Mouse (Mus musculus) heart, embryonic 12.5 days (tissue): ENCODE data around the gene Acadl. TPM values are rescaled to one million over a fixed set of nuclear protein-coding genes. Genes with fewer than 3 reads are reported as not detected.

Experiments used
- ATAC-seq: fragments of 200-750 bp; cut with Nextera tagmentation; 2 replicates; pipeline ENCODE4 v1.8.0; 2017; ENCODE audit warnings: moderate TSS enrichment, moderate library complexity; ENCODE audit not compliant: insufficient number of reproducible peaks, low FRiP score
- H3K27ac ChIP-seq: fragments of 300-500 bp; sonication (generic); 2 replicates; pipeline ENCODE4 v1.5.1; 2016; ENCODE audit warnings: mild to moderate bottlenecking, moderate library complexity; ENCODE audit not compliant: poor library complexity, severe bottlenecking
- H3K27me3 ChIP-seq: fragments of 300-500 bp; sonication (generic); replicated peaks from 2 replicates; pipeline ENCODE4 v1.6.1; 2016; ENCODE audit warnings: mild to moderate bottlenecking, moderate library complexity
- H3K36me3 ChIP-seq: fragments of 300-500 bp; sonication (generic); 2 replicates; pipeline ENCODE4 v1.6.1; 2016; ENCODE audit warnings: mild to moderate bottlenecking, moderate library complexity
- H3K4me1 ChIP-seq: fragments of 300-500 bp; sonication (generic); replicated peaks from 2 replicates; pipeline ENCODE4 v1.6.1; 2016; ENCODE audit warnings: mild to moderate bottlenecking
- H3K4me2 ChIP-seq: fragments of 300-500 bp; sonication (generic); 2 replicates; pipeline ENCODE4 v1.6.1; 2016; ENCODE audit warnings: mild to moderate bottlenecking, moderate library complexity
- H3K4me3 ChIP-seq: fragments of 300-500 bp; sonication (generic); 2 replicates; pipeline ENCODE4 v1.5.1; 2016; ENCODE audit warnings: mild to moderate bottlenecking
- H3K9ac ChIP-seq: fragments of 300-500 bp; sonication (generic); 2 replicates; pipeline ENCODE4 v1.6.1; 2016; ENCODE audit warnings: mild to moderate bottlenecking, moderate library complexity
- H3K9me3 ChIP-seq: fragments of 300-500 bp; sonication (generic); replicated peaks from 2 replicates; pipeline ENCODE4 v1.6.1; 2016; ENCODE audit warnings: mild to moderate bottlenecking, moderate library complexity
- WGBS: fragments of 180-500 bp; shearing (Covaris S2); methylation state at CpG from one replicate; pipeline ENCODE4 v1.1.7; 2016; 5-methylcytosine and 5-hydroxymethylcytosine counted together
- polyA plus RNA-seq: library from polyadenylated mRNA; unstranded; fragments of >200 nt; fragmentation: Nextera tagmentation; extraction: Ambion mirVana; gene quantifications from 2 replicates; pipeline ENCODE4 v1.2.1, GENCODE M21; 2016

Gene Acadl
- polyA plus RNA-seq, 1 experiment from 2014 or later, result 405 TPM

- Histone ChIP-seq H3K4me1 (peaks cover 8% of the 10 kb centered on the region; the same call in 1 of the 2 replicates), H3K4me2 (no peak overlapping the region), H3K27ac (peak overlapping the region; percentile 16; the same call in 1 of the 2 replicates), H3K4me3 (no peak overlapping the region), H3K27me3 (no peaks in the 10 kb centered on the region), H3K9me3 (no peaks in the 10 kb centered on the region), H3K9ac (no peak overlapping the region), H3K36me3 (peaks cover 54% of the 10 kb centered on the region)
- no peak for ATAC-seq
- 82% methylated on average over 1 of the region's 1 CpGs for WGBS
Measured at GRCm38 (mm10) chr1:66839135-66839534, 23.9 kb downstream of the Acadl start.

GRCm38 (mm10) chr1:66838184-66839042, 24.7 kb downstream of the Acadl start:
- Histone ChIP-seq H3K27ac (peak overlapping the region; percentile 16; the same call in 1 of the 2 replicates), H3K4me3 (no peak overlapping the region), H3K36me3 (peaks cover 58% of the 10 kb centered on the region), H3K9ac (no peak overlapping the region), H3K4me2 (no peak overlapping the region), H3K27me3 (no peaks in the 10 kb centered on the region), H3K4me1 (peaks cover 8% of the 10 kb centered on the region; the same call in 1 of the 2 replicates), H3K9me3 (no peaks in the 10 kb centered on the region)
- WGBS, result 58% methylated on average over 16 of the region's 16 CpGs
- ATAC-seq, result no peak

GRCm38 (mm10) chr1:66837207-66837606, 25.9 kb downstream of the Acadl start:
- Histone ChIP-seq H3K4me1 (peaks cover 8% of the 10 kb centered on the region; the same call in 1 of the 2 replicates), H3K9me3 (no peaks in the 10 kb centered on the region), H3K27me3 (no peaks in the 10 kb centered on the region), H3K4me2 (no peak overlapping the region), H3K9ac (no peak overlapping the region), H3K4me3 (no peak overlapping the region), H3K27ac (no peak overlapping the region), H3K36me3 (peaks cover 51% of the 10 kb centered on the region)
- WGBS, result 76% methylated on average over 3 of the region's 3 CpGs
- ATAC-seq, result no peak

GRCm38 (mm10) chr1:66832636-66833165, 30.4 kb downstream of the Acadl start:
- no peak overlapping the region for H3K9ac ChIP-seq
- no peak overlapping the region for H3K27ac ChIP-seq
- ATAC-seq, result no peak
- no peaks in the 10 kb centered on the region for H3K4me1 ChIP-seq
- H3K9me3 ChIP-seq, result no peaks in the 10 kb centered on the region
- 81% methylated on average over 7 of the region's 7 CpGs for WGBS
- H3K4me2 ChIP-seq, result no peak overlapping the region
- no peak overlapping the region for H3K4me3 ChIP-seq
- peaks cover 46% of the 10 kb centered on the region for H3K36me3 ChIP-seq
- H3K27me3 ChIP-seq, result no peaks in the 10 kb centered on the region

- peaks cover 44% of the 10 kb centered on the region for H3K36me3 ChIP-seq
- no peaks in the 10 kb centered on the region for H3K9me3 ChIP-seq
- no peak overlapping the region for H3K4me2 ChIP-seq
- no peaks in the 10 kb centered on the region for H3K27me3 ChIP-seq
- H3K9ac ChIP-seq, result no peak overlapping the region
- 71% methylated on average over 9 of the region's 9 CpGs for WGBS
- no peak overlapping the region for H3K4me3 ChIP-seq
- H3K27ac ChIP-seq, result no peak overlapping the region
- H3K4me1 ChIP-seq, result peaks cover 5% of the 10 kb centered on the region; the same call in 1 of the 2 replicates
- ATAC-seq, result no peak
Measured at GRCm38 (mm10) chr1:66831824-66832600, 31.1 kb downstream of the Acadl start.

GRCm38 (mm10) chr1:66829400-66830080, 33.5 kb downstream of the Acadl start:
- no peak overlapping the region for H3K9ac ChIP-seq
- no peaks in the 10 kb centered on the region for H3K9me3 ChIP-seq
- no peak overlapping the region for H3K27ac ChIP-seq
- no peak overlapping the region for H3K4me3 ChIP-seq
- no peak for ATAC-seq
- no peak overlapping the region for H3K4me2 ChIP-seq
- 81% methylated on average over 9 of the region's 9 CpGs for WGBS
- H3K27me3 ChIP-seq, result no peaks in the 10 kb centered on the region
- peaks cover 7% of the 10 kb centered on the region; the same call in 1 of the 2 replicates for H3K4me1 ChIP-seq
- H3K36me3 ChIP-seq, result peaks cover 28% of the 10 kb centered on the region

- H3K9me3 ChIP-seq, result no peaks in the 10 kb centered on the region
- H3K27me3 ChIP-seq, result no peaks in the 10 kb centered on the region
- no peak overlapping the region for H3K4me3 ChIP-seq
- ATAC-seq, result no peak
- WGBS, result 74% methylated on average over 9 of the region's 9 CpGs
- no peak overlapping the region for H3K27ac ChIP-seq
- peaks cover 7% of the 10 kb centered on the region for H3K4me1 ChIP-seq
- H3K4me2 ChIP-seq, result no peak overlapping the region
- no peak overlapping the region for H3K9ac ChIP-seq
- H3K36me3 ChIP-seq, result 0 out of 2 replicates have a peak, but pooled peaks cover 3% of the 10 kb centered on the region
Measured at GRCm38 (mm10) chr1:66821966-66822365, 41.1 kb downstream of the Acadl start.

- H3K27ac ChIP-seq, result no peak overlapping the region
- no peaks in the 10 kb centered on the region for H3K9me3 ChIP-seq
- no peak overlapping the region for H3K4me2 ChIP-seq
- no peak overlapping the region for H3K9ac ChIP-seq
- no peaks in the 10 kb centered on the region for H3K27me3 ChIP-seq
- H3K4me3 ChIP-seq, result no peak overlapping the region
- 9% methylated on average over 7 of the region's 7 CpGs for WGBS
- peaks cover 5% of the 10 kb centered on the region for H3K4me1 ChIP-seq
- ATAC-seq, result no peak
- no peaks in the 10 kb centered on the region for H3K36me3 ChIP-seq
Measured at GRCm38 (mm10) chr1:66820241-66820640, 42.8 kb downstream of the Acadl start.

- Histone ChIP-seq H3K36me3 (no peaks in the 10 kb centered on the region), H3K4me2 (peak overlapping the region; percentile 93), H3K9ac (peak overlapping the region; percentile 76), H3K27ac (peak overlapping the region; percentile 96), H3K9me3 (no peaks in the 10 kb centered on the region), H3K27me3 (no peaks in the 10 kb centered on the region), H3K4me1 (peaks cover 8% of the 10 kb centered on the region), H3K4me3 (peak overlapping the region; percentile 80)
- ATAC-seq, result no peak
- WGBS, result under 1% methylated on average over 20 of the region's 20 CpGs
Measured at GRCm38 (mm10) chr1:66817865-66818315, 45.2 kb downstream of the Acadl start.

GRCm38 (mm10) chr1:66817453-66817839, 45.6 kb downstream of the Acadl start, which contains the start of gene Kansl1l:
Gene Kansl1l, minus strand, starts transcription at chr1:66817562.
- Histone ChIP-seq H3K4me2 (peak within 1 kb of the TSS; percentile 93), H3K9ac (peak within 1 kb of the TSS; percentile 94), H3K27me3 (no peaks in the 10 kb centered on the region), H3K27ac (peak within 1 kb of the TSS; percentile 96), H3K36me3 (no peaks in the 10 kb centered on the region), H3K4me1 (peaks cover 8% of the 10 kb centered on the region), H3K9me3 (no peaks in the 10 kb centered on the region), H3K4me3 (peak within 1 kb of the TSS; percentile 80)
- ATAC-seq, result peak; percentile 92
- WGBS, result under 1% methylated on average over 41 of the region's 56 CpGs
